Mouse (Mus musculus): ENCODE data around the gene Tdrd12.
"Not testable (repeated sequence)": the region's sequence is repeated elsewhere in the genome, so short reads cannot be mapped to it uniquely, and the experiment has no call there.

The Tdrd12 gene

DNA sequence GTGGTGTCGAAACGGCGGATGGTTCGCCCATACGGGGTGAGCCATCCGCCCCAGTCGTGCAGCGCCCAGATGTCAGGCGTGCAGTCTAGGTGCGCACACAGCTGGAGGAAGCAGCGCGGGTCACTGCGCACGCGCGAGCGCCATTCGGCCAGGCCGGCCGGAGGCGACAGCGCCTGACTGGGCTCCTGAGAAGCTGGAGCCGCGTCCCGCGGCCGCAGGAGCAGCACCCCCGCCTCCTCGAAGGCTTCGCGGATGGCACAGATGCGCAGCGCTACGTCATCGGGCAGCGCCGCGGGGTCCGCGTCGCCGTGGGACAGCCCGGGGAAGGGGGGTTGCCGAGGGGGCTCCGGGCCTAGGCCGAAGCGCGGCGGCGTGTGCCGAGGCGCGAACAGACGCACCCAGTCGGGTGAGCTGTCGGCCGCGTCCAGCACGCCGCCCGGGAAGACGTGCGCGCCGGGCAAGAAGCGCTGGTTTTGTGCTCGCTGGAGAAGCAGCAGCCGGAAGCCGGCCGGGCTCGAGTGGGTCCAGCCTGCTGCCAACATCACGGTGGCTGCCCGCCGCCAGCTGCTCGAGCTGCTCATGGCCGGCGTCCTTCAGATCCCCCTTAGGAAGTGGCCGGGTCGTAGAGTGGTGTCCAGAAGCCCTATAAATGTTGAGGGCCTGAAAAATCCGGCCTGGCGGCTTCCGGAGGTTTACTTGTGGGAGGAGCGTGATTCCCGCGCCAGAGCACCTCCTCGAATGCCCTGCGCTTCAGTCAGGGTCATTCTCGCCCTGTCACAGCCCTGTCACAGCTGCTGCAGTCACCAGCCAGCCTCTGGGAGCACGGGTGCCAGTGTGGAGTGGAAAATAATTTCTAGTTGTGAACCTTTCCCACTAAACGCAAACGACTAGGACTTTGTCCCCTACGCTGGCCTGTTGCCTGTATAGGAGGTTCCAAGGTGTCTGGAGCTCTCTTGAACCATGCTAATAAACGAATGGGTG is 18.0 kb upstream of the Tdrd12 start:
- peak; percentile 84 for DNase-seq (ENCODE audit: low spot score in 2 of 2)

DNA sequence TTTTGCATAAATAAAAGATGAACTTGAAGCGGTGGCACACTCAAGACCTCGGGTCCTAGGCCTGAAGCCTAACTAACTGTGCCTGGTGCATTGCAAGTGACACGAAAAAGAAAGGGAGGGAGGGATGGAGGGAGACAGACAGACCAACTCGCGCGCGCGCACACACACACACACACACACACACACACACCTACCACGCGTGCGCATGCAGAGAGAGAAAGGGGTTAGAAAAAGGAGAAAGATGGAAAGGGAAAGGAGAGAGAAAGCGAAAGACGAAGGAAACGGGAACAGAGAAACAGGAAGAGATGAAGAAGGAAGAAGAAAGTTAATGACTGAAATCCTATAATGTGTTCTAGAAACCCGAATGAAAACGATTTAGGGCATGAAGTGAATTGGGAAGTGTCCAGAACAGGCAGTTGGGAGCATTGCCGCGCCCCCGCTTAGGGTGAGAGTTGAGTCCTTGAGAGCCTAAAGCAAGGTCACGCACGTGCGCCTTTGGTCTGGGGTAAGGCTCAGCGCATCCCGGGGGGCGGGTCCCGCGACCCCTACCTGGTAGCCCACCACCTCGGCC is 17.1 kb upstream of the Tdrd12 start:
- peak; percentile 9 to 21 for DNase-seq (ENCODE audit: low spot score in 2 of 2)

- DNase-seq (ENCODE audit: low spot score in 2 of 2), result peak in 1 of 2 experiments; percentile 18
Measured at GRCm38 (mm10) chr7:35553751-35554604, 16.4 kb upstream of the Tdrd12 start.

DNA sequence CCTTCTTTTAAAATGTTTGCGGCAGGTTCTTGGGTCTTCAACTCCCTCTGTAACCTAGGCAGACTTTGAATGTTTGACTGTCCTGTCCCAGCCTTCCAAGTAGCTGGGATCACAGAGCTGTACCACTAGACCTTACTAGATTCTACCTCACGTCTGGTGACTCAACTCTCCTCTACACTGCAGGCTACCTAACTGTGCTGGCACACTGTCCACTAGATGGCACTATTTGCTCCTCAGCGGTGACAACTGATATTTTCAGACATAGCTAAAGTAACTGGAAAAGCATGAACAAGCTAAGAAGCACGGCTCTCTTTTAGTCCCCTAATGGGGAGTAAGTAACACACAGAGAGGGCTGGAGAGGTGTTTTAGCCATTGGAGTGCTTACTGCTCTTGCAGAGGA is 8.3 kb upstream of the Tdrd12 start:
- DNase-seq (ENCODE audit: low spot score in 2 of 2), result peak; percentile 23 to 54

GRCm38 (mm10) chr7:35535750-35536512 is 1.6 kb downstream of the Tdrd12 start:
- DNase-seq (ENCODE audit: low spot score in 2 of 2), result no peak

DNA sequence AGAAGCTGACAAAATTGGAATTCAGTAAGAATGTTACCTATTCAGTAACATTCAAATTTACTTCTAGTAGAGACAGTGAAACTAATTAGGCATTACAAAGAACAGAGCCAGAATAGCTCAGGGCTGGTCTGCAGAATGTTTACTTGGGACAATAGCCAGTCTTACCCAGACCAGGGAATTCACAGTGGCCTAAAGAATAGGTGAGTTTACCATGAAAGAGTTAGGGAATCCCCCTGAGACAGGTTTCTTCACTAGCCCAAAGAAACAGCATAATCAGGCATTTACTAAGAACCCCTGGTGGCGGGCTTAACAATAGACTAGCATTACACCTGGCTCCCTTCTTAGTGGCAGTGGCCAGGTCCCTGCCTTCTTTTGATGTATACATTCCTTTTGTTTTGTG is 7.0 kb downstream of the Tdrd12 start:
- not testable (repeated sequence) for DNase-seq (ENCODE audit: low spot score in 2 of 2)

DNA sequence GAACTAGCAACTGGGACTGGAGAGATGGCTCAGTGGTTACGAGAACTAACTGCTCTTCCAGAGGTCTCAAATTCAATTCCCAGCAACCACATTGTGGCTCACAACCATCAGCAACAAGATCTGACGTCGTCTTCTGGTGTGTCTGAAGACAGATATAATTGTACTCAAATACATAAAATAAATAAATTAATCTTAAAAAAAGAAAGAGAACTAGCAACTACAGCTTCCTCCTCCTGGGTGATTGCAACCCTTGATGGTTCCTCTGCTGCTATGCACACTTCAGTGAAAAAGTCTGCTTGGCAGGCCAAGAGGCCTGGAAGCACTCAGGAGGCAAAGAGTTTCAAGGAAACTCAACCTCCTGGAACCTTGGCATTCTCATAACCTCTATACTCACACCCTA is 7.5 kb downstream of the Tdrd12 start:
- no peak for DNase-seq (ENCODE audit: low spot score in 2 of 2)

DNA sequence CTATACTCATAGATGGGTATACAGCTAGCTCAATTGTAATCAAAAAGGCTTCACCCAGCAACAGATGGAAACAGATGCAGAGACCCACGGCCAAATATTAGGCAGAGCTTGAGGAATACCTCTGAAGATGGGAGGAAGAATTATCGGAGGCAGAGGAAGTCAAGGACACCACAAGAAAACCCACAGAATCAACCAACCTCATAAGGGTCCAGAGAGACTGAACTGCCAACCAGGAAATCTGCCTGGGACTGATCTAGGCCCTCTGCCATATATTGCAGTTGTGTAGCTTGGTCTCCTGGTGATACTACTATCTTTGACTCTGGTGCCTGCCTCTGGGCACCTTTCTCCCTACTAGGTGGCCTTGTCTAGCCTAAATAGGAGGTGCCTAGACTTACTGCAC is 10.8 kb downstream of the Tdrd12 start:
- DNase-seq (ENCODE audit: low spot score in 2 of 2), result no peak

DNA sequence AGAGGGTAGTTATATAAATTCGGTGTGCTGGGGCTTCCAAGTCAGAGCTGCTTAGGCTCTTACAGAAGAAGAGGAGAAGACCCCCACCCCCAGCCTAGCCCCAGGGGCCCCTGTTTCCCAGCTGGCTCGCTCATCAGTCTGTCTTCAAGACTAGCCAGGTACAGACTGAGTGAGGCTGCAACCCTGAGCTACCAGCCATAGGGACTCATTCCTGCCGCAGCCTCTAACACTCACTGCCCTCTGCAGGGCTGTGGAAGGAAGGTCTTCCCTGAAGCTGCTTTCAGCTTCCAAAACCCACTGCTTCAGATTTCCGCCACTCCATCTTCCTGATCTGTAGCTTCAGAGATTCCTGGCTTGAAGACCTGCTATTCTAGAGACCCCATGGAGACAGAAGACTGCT is 35.5 kb downstream of the Tdrd12 start:
- DNase-seq (ENCODE audit: low spot score in 2 of 2), result no peak

DNA sequence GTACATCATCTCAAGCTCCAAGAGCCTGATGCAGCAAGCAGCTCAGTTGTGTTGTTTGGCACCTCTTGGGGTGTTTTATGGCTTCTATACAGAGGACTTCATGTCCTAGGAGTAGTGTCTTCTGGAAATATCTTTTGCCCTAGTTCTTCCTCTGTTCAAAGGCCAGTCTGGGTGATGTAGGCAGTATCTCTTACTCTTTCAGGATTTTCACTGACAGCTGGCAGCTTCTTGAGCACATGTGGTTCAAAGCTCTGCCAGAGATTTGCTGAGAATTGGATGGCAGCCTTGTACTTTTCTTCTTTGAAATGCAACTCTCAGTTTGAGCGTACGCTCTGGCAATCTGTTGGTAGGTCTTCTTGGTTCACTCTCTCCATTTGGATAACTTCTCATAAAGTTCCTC is 40.0 kb downstream of the Tdrd12 start:
- DNase-seq (ENCODE audit: low spot score in 2 of 2), result no peak

GRCm38 (mm10) chr7:35491005-35491404 is 46.5 kb downstream of the Tdrd12 start:
- no peak for DNase-seq (ENCODE audit: low spot score in 2 of 2)

DNA sequence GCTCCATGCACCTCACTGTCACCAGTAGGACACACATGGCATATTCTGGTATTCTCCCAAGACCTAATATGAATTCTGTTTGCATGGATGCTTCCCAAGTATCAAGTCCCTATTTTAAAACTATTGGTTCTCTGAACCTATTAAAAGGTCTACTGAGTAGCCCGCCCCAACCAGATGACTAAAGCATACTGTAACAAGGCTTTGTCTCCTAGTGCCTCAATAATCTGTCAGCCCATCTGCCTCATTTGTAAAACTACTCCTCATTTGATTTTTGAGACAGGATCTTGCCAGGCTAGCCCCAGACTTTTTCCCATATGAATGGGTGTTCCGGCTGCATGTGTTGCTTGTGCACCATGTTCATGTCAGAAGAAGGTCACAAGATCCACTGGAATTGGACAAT is 47.4 kb downstream of the Tdrd12 start:
- no peak for DNase-seq (ENCODE audit: low spot score in 2 of 2)

DNA sequence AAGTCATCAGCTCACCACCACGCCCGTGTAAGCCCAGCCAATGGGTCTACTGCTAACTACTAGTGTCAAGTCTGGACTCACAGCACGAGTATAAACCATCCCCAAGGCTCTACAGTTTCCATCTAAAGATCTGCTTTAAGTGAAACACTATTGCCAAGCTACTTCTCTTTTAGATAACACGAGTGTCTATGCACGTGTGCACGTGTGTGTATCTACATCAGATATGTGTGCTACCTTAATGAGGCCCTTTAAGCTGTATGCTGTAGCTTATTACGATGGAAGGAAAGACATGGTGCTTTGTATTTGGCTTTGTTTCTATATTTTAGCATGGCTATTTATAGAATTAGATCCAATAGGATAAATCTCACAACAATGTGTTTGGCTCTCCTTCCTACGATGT is 51.0 kb downstream of the Tdrd12 start:
- no peak for DNase-seq (ENCODE audit: low spot score in 2 of 2)

DNA sequence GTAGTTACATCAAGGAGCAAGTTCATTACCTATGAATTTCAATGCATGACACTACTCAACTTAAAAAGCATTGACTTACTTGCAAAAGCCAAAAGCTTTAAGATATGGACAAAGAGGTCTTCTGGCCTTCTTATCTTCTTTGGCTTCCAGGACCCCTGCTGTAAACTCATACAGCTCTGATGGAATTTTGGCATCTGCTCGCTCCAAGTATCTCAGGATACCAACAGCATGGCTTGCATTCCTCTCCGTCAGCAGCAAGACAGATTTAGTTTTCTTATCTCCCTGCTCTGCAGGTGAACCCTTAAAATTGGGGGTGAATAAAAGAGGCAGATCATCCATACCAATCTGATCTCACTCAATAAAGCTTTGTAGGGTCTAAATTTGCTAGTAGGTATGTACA is 52.4 kb downstream of the Tdrd12 start:
- no peak for DNase-seq (ENCODE audit: low spot score in 2 of 2)

DNA sequence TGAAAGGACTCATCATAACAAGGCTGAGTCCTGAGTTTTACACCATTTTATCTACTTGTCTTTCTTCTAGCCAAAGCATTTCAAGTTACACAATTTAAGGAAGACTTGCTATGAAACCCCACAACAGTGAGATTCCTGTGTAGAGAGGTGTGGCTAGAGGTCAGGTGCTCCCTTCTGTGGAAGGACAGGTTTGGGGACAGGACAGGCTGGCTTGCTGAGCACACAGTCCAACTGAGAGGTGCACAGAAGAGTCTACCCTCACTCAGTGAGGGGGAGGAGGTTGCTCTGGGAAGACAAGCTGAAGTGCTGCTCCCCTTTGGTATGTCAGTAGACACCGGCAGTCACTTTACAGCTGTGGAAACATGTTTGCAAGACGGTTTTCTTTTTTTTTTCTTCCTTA is 61.1 kb downstream of the Tdrd12 start:
- DNase-seq (ENCODE audit: low spot score in 2 of 2), result no peak

DNA sequence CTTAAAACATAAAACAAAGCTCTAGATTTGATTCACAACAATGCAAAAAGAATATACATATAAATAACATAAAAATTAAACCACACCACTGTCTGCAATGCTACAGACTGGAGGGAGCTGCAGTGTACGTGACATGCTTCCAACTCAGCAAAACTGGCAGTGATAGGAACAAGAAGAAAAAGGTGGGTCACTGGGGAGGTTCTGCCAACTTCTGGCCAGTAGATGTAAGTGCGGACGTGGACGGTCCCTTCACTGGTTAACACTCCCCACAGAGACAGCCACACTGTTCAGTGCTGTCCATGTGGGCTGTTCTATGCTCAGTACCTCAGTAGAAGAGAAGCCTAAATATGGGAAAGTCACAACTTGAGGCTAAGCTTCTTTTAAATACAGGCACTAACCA is 66.8 kb downstream of the Tdrd12 start:
- DNase-seq (ENCODE audit: low spot score in 2 of 2), result no peak

DNA sequence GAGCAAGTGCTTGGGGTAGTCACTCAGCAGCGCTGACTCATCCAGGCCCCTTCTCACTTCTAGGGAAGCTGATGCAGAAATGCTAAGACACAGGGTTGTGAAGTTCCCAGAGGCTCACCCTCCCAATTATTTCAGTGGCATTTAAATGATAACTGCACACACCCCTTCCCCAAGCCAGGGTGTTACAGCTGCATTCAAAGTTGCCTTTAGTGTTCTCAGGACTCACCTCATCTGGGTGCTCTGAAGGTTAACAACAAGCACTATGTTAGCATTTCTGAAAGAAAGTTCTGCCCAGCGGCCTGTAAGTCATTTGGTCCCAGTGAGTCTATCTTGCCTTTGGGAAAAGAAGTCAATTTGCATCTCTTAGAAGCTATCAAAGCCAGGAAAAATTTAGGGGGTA is 69.7 kb downstream of the Tdrd12 start:
- DNase-seq (ENCODE audit: low spot score in 2 of 2), result no peak

DNA sequence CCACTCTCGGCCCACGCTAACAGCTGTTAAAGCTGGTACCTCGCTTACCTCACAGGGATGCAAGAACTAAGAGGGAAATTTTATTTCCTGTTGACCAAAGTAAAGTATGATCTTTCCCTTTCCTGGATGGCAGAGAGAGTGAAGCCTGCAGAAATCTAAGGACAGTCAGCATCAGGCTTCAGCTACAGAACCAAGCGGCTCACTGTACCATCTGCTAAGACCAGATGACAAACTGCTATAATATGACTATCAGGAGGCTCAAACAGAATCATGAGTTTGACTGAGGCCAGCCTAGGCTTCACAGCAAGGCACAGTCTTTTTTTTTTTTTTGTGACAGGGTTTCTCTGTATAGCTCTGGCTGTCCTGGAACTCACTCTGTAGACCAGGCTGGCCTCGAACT is 72.5 kb downstream of the Tdrd12 start:
- DNase-seq (ENCODE audit: low spot score in 2 of 2), result no peak

DNA sequence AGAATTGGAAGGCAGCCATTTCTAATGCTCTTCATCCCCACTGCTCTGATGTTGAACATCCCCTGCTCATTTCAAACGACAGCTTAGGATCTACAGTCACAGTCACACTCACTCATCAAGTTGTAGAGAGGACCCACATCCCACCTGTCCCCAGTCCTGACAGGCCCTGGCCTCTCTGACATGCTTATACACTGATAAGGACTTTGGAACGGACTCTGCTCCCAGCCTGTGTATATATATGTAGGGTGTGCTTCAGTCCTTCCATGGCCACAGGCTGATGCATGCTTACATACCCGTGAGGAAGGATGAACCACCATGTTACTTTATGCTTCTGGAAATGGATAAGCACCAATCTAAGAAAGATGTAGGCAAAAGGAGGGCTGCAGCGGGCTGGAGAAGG is 76.6 kb downstream of the Tdrd12 start:
- DNase-seq (ENCODE audit: low spot score in 2 of 2), result no peak

- DNase-seq (ENCODE audit: low spot score in 2 of 2), result no peak
Measured at GRCm38 (mm10) chr7:35456091-35456814, 81.3 kb downstream of the Tdrd12 start.

GRCm38 (mm10) chr7:35448867-35449266 is 88.7 kb downstream of the Tdrd12 start:
- no peak for DNase-seq (ENCODE audit: low spot score in 2 of 2)

Measured in frontal cortex, postnatal 14 days (tissue).